Mouse (Mus musculus): Measurements from ENCODE around the gene Fbxl19.

DNA sequence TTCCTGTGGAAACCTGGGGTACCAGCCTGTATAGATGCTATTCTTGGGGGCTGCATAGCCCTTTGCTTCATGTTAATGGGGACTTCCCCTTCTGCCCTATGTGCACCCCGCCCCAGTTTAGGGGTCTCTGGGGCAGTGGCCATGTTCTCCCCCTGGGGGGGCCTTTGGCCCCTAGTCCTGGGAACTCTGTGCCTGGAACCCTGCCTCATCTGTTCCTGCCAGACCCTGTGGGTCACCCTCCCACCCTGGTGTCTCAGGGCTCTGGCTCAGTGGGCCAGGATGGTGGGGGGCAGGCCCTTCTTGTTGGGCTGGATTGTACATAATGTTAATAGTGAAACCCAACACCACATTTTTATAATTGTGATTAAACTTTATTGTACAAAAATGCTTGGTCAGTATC lies 55.4 kb downstream of the Fbxl19 start:
- TF ChIP-seq CTCF (IDR thresholded peaks at IDR 0.05; ENCODE audit: low read depth): no peak
- TF ChIP-seq EP300 (optimal IDR thresholded peaks at IDR 0.05): no peak
